Mouse (Mus musculus): ENCODE measurements around the gene Ddt. TPM values are rescaled to one million over a fixed set of nuclear protein-coding genes. Genes with fewer than 3 reads are reported as not detected.

The Ddt gene
- polyA plus RNA-seq, 1 experiment = 310 TPM

DNA sequence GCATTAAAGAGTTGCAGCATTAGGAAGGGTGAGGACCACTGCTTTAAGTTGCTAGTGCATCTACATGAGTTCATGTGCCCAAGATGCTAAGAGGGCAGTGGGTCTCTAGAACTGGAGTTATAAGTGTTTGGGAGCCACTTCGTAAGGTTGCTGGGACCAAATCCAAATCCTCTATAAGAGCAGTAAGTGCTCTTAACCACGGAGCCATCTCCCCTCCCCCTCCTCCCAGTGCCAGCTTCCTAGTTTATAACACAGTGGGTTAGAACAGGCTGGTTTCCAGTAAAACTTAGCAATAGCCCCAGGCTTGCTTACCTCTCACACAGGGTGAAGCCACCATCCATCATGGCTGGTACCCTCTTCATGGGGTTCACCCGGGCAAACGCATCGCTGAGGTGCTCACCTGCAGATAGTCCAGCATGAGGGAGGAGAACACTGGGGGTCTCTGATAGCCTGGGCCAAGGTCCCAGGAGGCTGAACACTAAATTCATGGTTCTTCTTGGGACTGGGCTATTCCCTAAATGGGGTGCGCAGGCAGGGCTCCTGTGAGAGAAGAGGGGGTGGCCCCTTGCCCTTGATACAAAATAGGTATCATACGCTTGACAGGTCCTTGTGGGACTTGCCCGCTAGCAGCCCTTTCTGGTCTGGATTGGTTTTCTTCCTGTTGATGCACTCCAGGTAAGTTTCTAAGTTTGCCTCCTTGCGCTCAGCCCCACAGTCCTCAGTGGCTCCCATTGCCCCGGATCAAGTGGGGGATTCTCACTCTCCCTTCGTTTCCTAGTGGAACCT is 23.7 kb upstream of the Ddt start:
- Histone ChIP-seq H3K4me1 (ENCODE audit: control insufficient read depth, insufficient read depth, low read length) (peaks cover 3% of the 10 kb centered on the region), H3K27ac (ENCODE audit: control insufficient read depth, insufficient read depth, low read depth, low read length) (no peak overlapping the region), H3K4me3 (ENCODE audit: control insufficient read depth, low read depth, low read length) (no peak overlapping the region), H3K36me3 (ENCODE audit: control insufficient read depth, insufficient read depth, low read length) (no peaks in the 10 kb centered on the region), H3K27me3 (ENCODE audit: control insufficient read depth, insufficient read depth, low read length) (no peaks in the 10 kb centered on the region)
- TF ChIP-seq POLR2A (IDR thresholded peaks at IDR 0.05; ENCODE audit: control insufficient read depth, low read depth, low read length) = no peak
- no peak for TF ChIP-seq CTCF (IDR thresholded peaks at IDR 0.05; ENCODE audit: control insufficient read depth, insufficient read depth, insufficient replicate concordance, low read depth, low read length)

DNA sequence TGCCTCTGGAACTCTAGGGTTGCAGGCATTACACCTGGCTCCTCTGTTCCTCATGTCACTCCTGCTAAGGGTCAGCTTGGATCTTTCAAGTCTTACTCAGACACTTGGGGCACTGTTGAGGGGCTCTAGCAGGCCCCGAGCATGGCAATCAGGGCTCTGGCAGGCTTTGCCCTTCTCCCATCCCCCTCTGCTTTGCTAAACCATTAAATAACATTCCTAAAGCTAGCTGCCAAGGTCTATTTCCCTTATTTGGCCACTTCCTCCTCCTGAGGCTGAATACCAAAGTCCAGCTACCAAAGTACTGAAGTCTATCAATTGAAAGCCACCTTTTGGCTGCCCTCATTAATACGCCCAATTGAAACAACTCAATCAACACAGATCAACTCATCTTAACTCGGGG is 21.7 kb upstream of the Ddt start:
- H3K27ac ChIP-seq (ENCODE audit: control insufficient read depth, insufficient read depth, low read depth, low read length) = no peak overlapping the region
- H3K4me3 ChIP-seq (ENCODE audit: control insufficient read depth, low read depth, low read length) = no peak overlapping the region
- no peaks in the 10 kb centered on the region for H3K27me3 ChIP-seq (ENCODE audit: control insufficient read depth, insufficient read depth, low read length)
- H3K4me1 ChIP-seq (ENCODE audit: control insufficient read depth, insufficient read depth, low read length) = peaks cover 3% of the 10 kb centered on the region
- TF ChIP-seq POLR2A (IDR thresholded peaks at IDR 0.05; ENCODE audit: control insufficient read depth, low read depth, low read length) (no peak), CTCF (IDR thresholded peaks at IDR 0.05; ENCODE audit: control insufficient read depth, insufficient read depth, insufficient replicate concordance, low read depth, low read length) (no peak)
- H3K36me3 ChIP-seq (ENCODE audit: control insufficient read depth, insufficient read depth, low read length) = no peaks in the 10 kb centered on the region

GRCm38 (mm10) chr10:75790773-75791172 is 17.6 kb upstream of the Ddt start:
- Histone ChIP-seq H3K4me1 (ENCODE audit: control insufficient read depth, insufficient read depth, low read length) (no peaks in the 10 kb centered on the region), H3K27me3 (ENCODE audit: control insufficient read depth, insufficient read depth, low read length) (no peaks in the 10 kb centered on the region), H3K27ac (ENCODE audit: control insufficient read depth, insufficient read depth, low read depth, low read length) (no peak overlapping the region), H3K4me3 (ENCODE audit: control insufficient read depth, low read depth, low read length) (no peak overlapping the region), H3K36me3 (ENCODE audit: control insufficient read depth, insufficient read depth, low read length) (no peaks in the 10 kb centered on the region)
- TF ChIP-seq POLR2A (IDR thresholded peaks at IDR 0.05; ENCODE audit: control insufficient read depth, low read depth, low read length) (no peak), CTCF (IDR thresholded peaks at IDR 0.05; ENCODE audit: control insufficient read depth, insufficient read depth, insufficient replicate concordance, low read depth, low read length) (no peak)

DNA sequence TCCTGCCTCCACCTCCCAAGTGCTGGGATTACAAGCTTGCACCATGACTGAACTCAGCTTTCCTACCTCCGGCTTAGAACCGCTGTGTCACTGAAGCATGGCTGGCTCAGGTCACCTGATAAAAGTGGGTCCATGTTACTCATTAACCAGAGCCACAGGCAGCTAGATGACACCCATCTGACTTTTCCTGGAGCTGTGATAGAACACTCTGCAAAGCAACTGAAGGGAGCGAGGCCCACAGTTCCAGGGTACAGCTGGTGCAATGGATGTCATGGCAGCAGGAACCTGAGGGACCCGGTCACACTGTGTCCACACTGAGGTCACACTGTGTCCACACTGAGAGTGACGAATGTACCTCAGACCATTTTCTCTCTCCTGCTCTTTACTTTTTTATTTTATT is 16.6 kb upstream of the Ddt start:
- H3K36me3 ChIP-seq (ENCODE audit: control insufficient read depth, insufficient read depth, low read length) = no peaks in the 10 kb centered on the region
- TF ChIP-seq POLR2A (IDR thresholded peaks at IDR 0.05; ENCODE audit: control insufficient read depth, low read depth, low read length) (no peak), CTCF (IDR thresholded peaks at IDR 0.05; ENCODE audit: control insufficient read depth, insufficient read depth, insufficient replicate concordance, low read depth, low read length) (no peak)
- no peaks in the 10 kb centered on the region for H3K4me1 ChIP-seq (ENCODE audit: control insufficient read depth, insufficient read depth, low read length)
- no peak overlapping the region for H3K4me3 ChIP-seq (ENCODE audit: control insufficient read depth, low read depth, low read length)
- H3K27me3 ChIP-seq (ENCODE audit: control insufficient read depth, insufficient read depth, low read length) = no peaks in the 10 kb centered on the region
- H3K27ac ChIP-seq (ENCODE audit: control insufficient read depth, insufficient read depth, low read depth, low read length) = no peak overlapping the region

DNA sequence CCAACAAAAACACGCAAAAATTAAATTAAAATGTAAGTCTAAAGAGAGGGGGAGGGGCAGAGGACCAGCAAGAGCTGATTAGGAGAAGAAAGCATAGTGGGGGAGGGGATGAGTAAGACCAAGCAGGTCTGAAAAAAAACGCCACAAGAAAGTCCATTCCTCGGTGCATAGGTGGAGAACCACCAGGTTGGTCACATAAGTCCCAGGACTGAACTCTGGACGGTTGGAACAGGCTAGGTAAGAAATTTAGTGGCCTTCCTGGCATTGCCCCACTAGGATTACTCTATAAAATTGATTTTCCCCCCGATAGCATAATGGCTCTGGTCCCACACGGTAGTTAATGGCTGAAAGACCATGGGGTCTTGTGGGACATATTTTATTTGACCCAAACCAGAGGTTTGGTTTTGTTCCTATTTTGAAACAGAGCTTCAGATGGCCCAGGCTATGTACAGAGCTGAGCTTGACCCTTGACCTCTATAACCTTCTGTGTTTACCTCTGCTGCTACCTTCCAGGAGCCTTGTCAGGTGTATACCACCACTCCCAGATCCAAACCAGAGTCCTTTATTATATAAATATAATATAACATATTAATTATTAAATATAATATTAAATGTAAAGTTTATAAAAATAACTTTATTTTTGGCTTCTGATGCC is 16.0 kb upstream of the Ddt start:
- no peak overlapping the region for H3K27ac ChIP-seq (ENCODE audit: control insufficient read depth, insufficient read depth, low read depth, low read length)
- no peaks in the 10 kb centered on the region for H3K36me3 ChIP-seq (ENCODE audit: control insufficient read depth, insufficient read depth, low read length)
- TF ChIP-seq POLR2A (IDR thresholded peaks at IDR 0.05; ENCODE audit: control insufficient read depth, low read depth, low read length) (no peak), CTCF (IDR thresholded peaks at IDR 0.05; ENCODE audit: control insufficient read depth, insufficient read depth, insufficient replicate concordance, low read depth, low read length) (no peak)
- no peak overlapping the region for H3K4me3 ChIP-seq (ENCODE audit: control insufficient read depth, low read depth, low read length)
- H3K4me1 ChIP-seq (ENCODE audit: control insufficient read depth, insufficient read depth, low read length) = no peaks in the 10 kb centered on the region
- H3K27me3 ChIP-seq (ENCODE audit: control insufficient read depth, insufficient read depth, low read length) = no peaks in the 10 kb centered on the region

GRCm38 (mm10) chr10:75788277-75788676 is 15.1 kb upstream of the Ddt start:
- no peak for TF ChIP-seq POLR2A (IDR thresholded peaks at IDR 0.05; ENCODE audit: control insufficient read depth, low read depth, low read length)

GRCm38 (mm10) chr10:75785442-75785841 is 12.2 kb upstream of the Ddt start:
- H3K4me3 ChIP-seq (ENCODE audit: control insufficient read depth, low read depth, low read length) = no peak overlapping the region
- TF ChIP-seq POLR2A (IDR thresholded peaks at IDR 0.05; ENCODE audit: control insufficient read depth, low read depth, low read length) = no peak
- no peak for TF ChIP-seq CTCF (IDR thresholded peaks at IDR 0.05; ENCODE audit: control insufficient read depth, insufficient read depth, insufficient replicate concordance, low read depth, low read length)
- peaks cover 10% of the 10 kb centered on the region for H3K4me1 ChIP-seq (ENCODE audit: control insufficient read depth, insufficient read depth, low read length)
- H3K36me3 ChIP-seq (ENCODE audit: control insufficient read depth, insufficient read depth, low read length) = no peaks in the 10 kb centered on the region
- no peak overlapping the region for H3K27ac ChIP-seq (ENCODE audit: control insufficient read depth, insufficient read depth, low read depth, low read length)
- H3K27me3 ChIP-seq (ENCODE audit: control insufficient read depth, insufficient read depth, low read length) = no peaks in the 10 kb centered on the region

More at GRCm38 (mm10) chr10:75788277-75788676, 15.1 kb upstream of the Ddt start:
- Histone ChIP-seq H3K4me3 (ENCODE audit: control insufficient read depth, low read depth, low read length) (no peak overlapping the region), H3K36me3 (ENCODE audit: control insufficient read depth, insufficient read depth, low read length) (no peaks in the 10 kb centered on the region), H3K27ac (ENCODE audit: control insufficient read depth, insufficient read depth, low read depth, low read length) (no peak overlapping the region), H3K4me1 (ENCODE audit: control insufficient read depth, insufficient read depth, low read length) (no peaks in the 10 kb centered on the region), H3K27me3 (ENCODE audit: control insufficient read depth, insufficient read depth, low read length) (no peaks in the 10 kb centered on the region)
